Mouse (Mus musculus) liver, postnatal 0 days (tissue): ENCODE data around the gene Tnfrsf4. TPM values are rescaled to one million over a fixed set of nuclear protein-coding genes. Genes with fewer than 3 reads are reported as not detected.

Experiments used
- ATAC-seq: fragments of 200-750 bp; cut with Nextera tagmentation; 2 replicates; pipeline ENCODE4 v1.8.0; 2017; ENCODE audit warnings: mild to moderate bottlenecking, moderate library complexity
- DNase-seq: peaks from one replicate; pipeline ENCODE4 v3.0.0-alpha.2; 2016
- H3K27ac ChIP-seq: fragments of 300-500 bp; sonication (generic); 2 replicates; pipeline ENCODE4 v1.5.1; 2014; ENCODE audit warnings: antibody characterized with exemption, moderate library complexity, mild to moderate bottlenecking, low read depth
- H3K27me3 ChIP-seq: fragments of 300-500 bp; sonication (generic); 2 replicates; pipeline ENCODE4 v1.6.1; 2014; ENCODE audit warnings: low read length, control low read depth, mixed read lengths; ENCODE audit not compliant: insufficient read depth
- H3K36me3 ChIP-seq: fragments of 300-500 bp; sonication (generic); replicated peaks from 2 replicates; pipeline ENCODE4 v1.6.1; 2014; ENCODE audit warnings: mild to moderate bottlenecking, control low read depth, low read length, moderate library complexity, mixed read lengths; ENCODE audit not compliant: insufficient read depth
- H3K4me1 ChIP-seq: fragments of 300-500 bp; sonication (generic); 2 replicates; pipeline ENCODE4 v1.6.1; 2014; ENCODE audit warnings: antibody characterized with exemption, mild to moderate bottlenecking, control low read depth; ENCODE audit not compliant: insufficient read depth
- H3K4me2 ChIP-seq: fragments of 300-500 bp; sonication (generic); 2 replicates; pipeline ENCODE4 v1.6.1; 2014; ENCODE audit warnings: low read depth, mild to moderate bottlenecking, low read length, moderate library complexity, mixed read lengths
- H3K4me3 ChIP-seq: fragments of 300-500 bp; sonication (generic); 2 replicates; pipeline ENCODE4 v1.5.1; 2014; ENCODE audit warnings: low read depth, low read length
- H3K9ac ChIP-seq: fragments of 300-500 bp; sonication (generic); replicated peaks from 2 replicates; pipeline ENCODE4 v1.6.1; 2014; ENCODE audit warnings: mild to moderate bottlenecking, moderate library complexity
- H3K9me3 ChIP-seq: fragments of 300-500 bp; sonication (generic); 2 replicates; pipeline ENCODE4 v1.6.1; 2016; ENCODE audit warnings: mild to moderate bottlenecking, control low read depth, low read length, mixed read lengths
- CTCF ChIP-seq: sonication (generic); IDR thresholded peaks from 2 replicates; pipeline ENCODE4 v1.5.1; 2016; ENCODE audit warnings: antibody characterized with exemption, low read depth
- EP300 ChIP-seq: IDR thresholded peaks from 2 replicates; pipeline ENCODE4 v1.6.1; 2016; ENCODE audit warnings: antibody characterized with exemption, low read depth, mild to moderate bottlenecking
- WGBS: fragments of 180-500 bp; shearing (Covaris S2); extraction: QIAGEN DNeasy Blood & Tissue Kit; methylation state at CpG from one replicate; pipeline ENCODE4 v1.1.7; 2014; ENCODE audit not compliant: insufficient replicate concordance; 5-methylcytosine and 5-hydroxymethylcytosine counted together
- polyA plus RNA-seq: library from polyadenylated mRNA; unstranded; fragments of >200 nt; fragmentation: Nextera tagmentation; extraction: Ambion mirVana; gene quantifications from 2 replicates; pipeline ENCODE4 v1.2.1, GENCODE M21; 2015

The Tnfrsf4 gene
- polyA plus RNA-seq: 0.26 and 0.36 TPM in 2 replicates

DNA sequence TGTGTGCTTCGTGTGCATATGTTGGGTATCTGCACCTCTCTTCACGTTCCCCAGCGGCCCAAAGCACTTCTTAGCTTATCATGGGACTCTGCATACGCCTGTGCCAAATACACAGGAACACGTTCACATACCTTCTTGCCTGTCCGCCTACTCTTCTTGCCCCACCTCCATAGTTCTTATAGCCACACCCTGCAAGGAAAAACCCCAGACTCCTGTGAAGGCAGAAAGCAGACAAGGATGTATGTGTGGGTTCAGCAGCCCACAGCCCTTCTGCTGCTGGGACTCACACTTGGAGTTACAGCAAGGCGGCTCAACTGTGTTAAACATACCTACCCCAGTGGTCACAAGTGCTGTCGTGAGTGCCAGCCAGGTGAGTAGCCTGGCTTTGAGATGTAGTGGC is at the start of gene Tnfrsf4:
Gene Tnfrsf4, plus strand, starts transcription at position 207 of the 400 bp plus-strand sequence.
- H3K4me1 ChIP-seq: no peaks in the 10 kb centered on the region
- H3K9me3 ChIP-seq: no peaks in the 10 kb centered on the region
- TF ChIP-seq CTCF: no peak
- TF ChIP-seq EP300: no peak
- H3K36me3 ChIP-seq: peaks cover 46% of the 10 kb centered on the region
- no peaks in the 10 kb centered on the region for H3K27me3 ChIP-seq
- no peak within 1 kb of the TSS for H3K9ac ChIP-seq
- WGBS: 79% methylated on average over 8 of the region's 8 CpGs
- no peak within 1 kb of the TSS for H3K4me2 ChIP-seq
- no peak within 1 kb of the TSS for H3K4me3 ChIP-seq
- no peak for ATAC-seq
- DNase-seq: no peak
- H3K27ac ChIP-seq: no peak within 1 kb of the TSS

- ATAC-seq: no peak
- H3K4me1 ChIP-seq: peaks cover 30% of the 10 kb centered on the region
- H3K27me3 ChIP-seq: no peaks in the 10 kb centered on the region
- no peak overlapping the region; the same call in 1 of the 2 replicates for H3K9ac ChIP-seq
- WGBS: 80% methylated on average over 11 of the region's 11 CpGs
- no peak overlapping the region for H3K4me3 ChIP-seq
- DNase-seq: no peak
- H3K36me3 ChIP-seq: peaks cover 19% of the 10 kb centered on the region
- TF ChIP-seq EP300 (no peak), CTCF (no peak)
- no peaks in the 10 kb centered on the region for H3K9me3 ChIP-seq
- H3K27ac ChIP-seq: 0 out of 2 replicates have a peak overlapping the region, but pooled peaks have one; percentile 11
- peak overlapping the region; percentile 99 for H3K4me2 ChIP-seq
Observed at GRCm38 (mm10) chr4:155964396-155964795, 49.2 kb upstream of the Tnfrsf4 start.

DNA sequence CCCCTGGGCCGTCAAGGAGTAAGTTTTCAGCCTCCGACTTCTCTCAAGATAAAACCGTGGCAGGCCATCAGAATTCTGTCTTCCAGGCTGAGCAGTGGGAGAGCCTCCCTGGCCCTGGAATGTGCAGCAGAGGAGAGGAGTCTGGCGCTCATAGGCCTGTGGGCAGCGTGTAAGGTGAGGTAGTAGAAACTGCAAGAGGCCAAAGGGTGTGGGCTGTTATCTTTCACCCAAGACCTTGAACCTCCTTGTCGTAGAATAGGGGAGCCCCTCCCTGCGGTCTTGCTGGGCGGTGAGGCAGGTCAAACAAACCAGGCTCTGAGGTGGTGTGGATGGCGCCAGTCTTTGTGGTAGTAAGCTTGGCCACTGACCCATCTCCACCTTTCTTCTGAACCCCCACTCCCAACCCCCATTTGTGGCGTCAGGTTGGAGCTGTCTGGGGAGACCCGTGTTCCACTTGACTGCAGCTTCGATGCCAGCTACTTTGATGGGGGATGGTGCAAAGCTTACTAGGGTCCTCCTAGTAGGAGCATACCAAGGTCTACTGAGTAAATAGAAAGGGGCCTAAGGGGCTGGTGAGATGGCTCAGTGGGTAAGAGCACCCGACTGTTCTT is 44.5 kb upstream of the Tnfrsf4 start:
- no peak overlapping the region for H3K4me3 ChIP-seq
- H3K27ac ChIP-seq: no peak overlapping the region
- no peak for TF ChIP-seq CTCF
- WGBS: 56% methylated on average over 13 of the region's 13 CpGs
- peaks cover 11% of the 10 kb centered on the region for H3K4me1 ChIP-seq
- H3K36me3 ChIP-seq: peaks cover 14% of the 10 kb centered on the region
- H3K27me3 ChIP-seq: no peaks in the 10 kb centered on the region
- no peaks in the 10 kb centered on the region for H3K9me3 ChIP-seq
- DNase-seq (no peak), ATAC-seq (peak; percentile 65)
- peak overlapping the region; percentile 47 for H3K4me2 ChIP-seq
- peak overlapping the region; percentile 44 for H3K9ac ChIP-seq

DNA sequence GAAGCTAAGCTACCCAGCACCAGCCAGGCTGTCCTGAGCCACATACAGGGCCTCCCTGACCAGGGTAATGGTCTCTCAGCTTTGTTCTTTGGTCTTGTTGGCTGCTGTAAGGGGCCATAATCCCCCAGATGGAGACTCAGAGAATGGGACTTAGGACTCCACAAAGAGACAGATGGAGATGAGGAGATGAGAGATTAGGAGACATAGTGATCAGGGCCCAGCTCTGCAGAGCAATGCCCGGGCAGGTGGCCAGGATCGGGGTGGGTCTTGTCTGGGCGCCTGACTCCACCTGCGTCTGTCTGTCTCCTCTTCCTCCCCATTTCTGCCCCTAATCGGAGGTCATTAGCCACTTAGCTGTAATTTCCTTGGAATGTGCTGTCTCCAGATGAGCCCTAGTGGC is 43.4 kb upstream of the Tnfrsf4 start:
- peak; percentile 27 for DNase-seq
- no peak for TF ChIP-seq EP300
- no peak for TF ChIP-seq CTCF
- Histone ChIP-seq H3K27me3 (no peaks in the 10 kb centered on the region), H3K4me3 (no peak overlapping the region), H3K9ac (no peak overlapping the region), H3K36me3 (peaks cover 10% of the 10 kb centered on the region), H3K9me3 (no peaks in the 10 kb centered on the region), H3K4me2 (no peak overlapping the region), H3K4me1 (peaks cover 11% of the 10 kb centered on the region), H3K27ac (no peak overlapping the region)
- no peak for ATAC-seq
- WGBS: 74% methylated on average over 5 of the region's 5 CpGs

DNA sequence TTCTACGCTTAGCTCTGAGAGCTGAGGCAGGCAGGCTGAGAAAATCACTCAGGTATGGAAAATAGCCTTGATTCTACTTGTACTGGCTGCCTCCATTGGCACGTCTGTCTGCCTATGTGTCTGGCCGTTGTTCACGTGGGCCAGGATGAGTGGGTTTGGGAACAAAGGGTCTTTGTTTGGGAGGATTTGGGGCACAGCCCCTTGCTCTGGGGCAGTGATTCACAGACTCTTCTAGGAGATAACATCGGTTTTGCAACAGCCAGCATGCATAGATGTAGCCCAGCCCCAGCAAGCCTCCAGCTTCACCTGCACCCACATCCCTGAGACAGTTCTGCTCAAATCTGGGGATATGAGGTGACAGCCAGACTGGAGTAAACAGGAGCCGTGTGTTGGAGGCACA is 41.0 kb upstream of the Tnfrsf4 start:
- Histone ChIP-seq H3K27ac (no peak overlapping the region), H3K9me3 (no peaks in the 10 kb centered on the region), H3K9ac (no peak overlapping the region), H3K27me3 (no peaks in the 10 kb centered on the region), H3K4me2 (no peak overlapping the region), H3K4me1 (peaks cover 11% of the 10 kb centered on the region), H3K4me3 (no peak overlapping the region), H3K36me3 (no peaks in the 10 kb centered on the region)
- ATAC-seq: no peak
- TF ChIP-seq EP300: no peak
- WGBS: 87% methylated on average over 6 of the region's 6 CpGs
- DNase-seq: no peak

- WGBS: 74% methylated on average over 2 of the region's 2 CpGs
- no peaks in the 10 kb centered on the region for H3K36me3 ChIP-seq
- DNase-seq (no peak), ATAC-seq (no peak)
- TF ChIP-seq CTCF: peak; percentile 20; the same call in 1 of the 2 replicates
- no peak for TF ChIP-seq EP300
- no peak overlapping the region for H3K4me2 ChIP-seq
- H3K27ac ChIP-seq: no peak overlapping the region
- peaks cover 11% of the 10 kb centered on the region for H3K4me1 ChIP-seq
- no peaks in the 10 kb centered on the region for H3K27me3 ChIP-seq
- H3K9me3 ChIP-seq: no peaks in the 10 kb centered on the region
- no peak overlapping the region for H3K4me3 ChIP-seq
- no peak overlapping the region for H3K9ac ChIP-seq
Observed at GRCm38 (mm10) chr4:155973239-155973638, 40.4 kb upstream of the Tnfrsf4 start.
